Mouse (Mus musculus) T-cell, adult 66 days (primary cell): ENCODE data around the gene Nucb2. TPM values are rescaled to one million over a fixed set of nuclear protein-coding genes. Genes with fewer than 3 reads are reported as not detected.

Source experiments
- total RNA-seq, 2 experiments: library from RNA; stranded (reverse); gene quantifications; 3 replicates in 1 of 2; 4 replicates in 1 of 2; pipeline ENCODE4 v1.2.4; 2023

The Nucb2 gene
- total RNA-seq = 1 to 10 TPM; 5.9 to 7.9 TPM

DNA sequence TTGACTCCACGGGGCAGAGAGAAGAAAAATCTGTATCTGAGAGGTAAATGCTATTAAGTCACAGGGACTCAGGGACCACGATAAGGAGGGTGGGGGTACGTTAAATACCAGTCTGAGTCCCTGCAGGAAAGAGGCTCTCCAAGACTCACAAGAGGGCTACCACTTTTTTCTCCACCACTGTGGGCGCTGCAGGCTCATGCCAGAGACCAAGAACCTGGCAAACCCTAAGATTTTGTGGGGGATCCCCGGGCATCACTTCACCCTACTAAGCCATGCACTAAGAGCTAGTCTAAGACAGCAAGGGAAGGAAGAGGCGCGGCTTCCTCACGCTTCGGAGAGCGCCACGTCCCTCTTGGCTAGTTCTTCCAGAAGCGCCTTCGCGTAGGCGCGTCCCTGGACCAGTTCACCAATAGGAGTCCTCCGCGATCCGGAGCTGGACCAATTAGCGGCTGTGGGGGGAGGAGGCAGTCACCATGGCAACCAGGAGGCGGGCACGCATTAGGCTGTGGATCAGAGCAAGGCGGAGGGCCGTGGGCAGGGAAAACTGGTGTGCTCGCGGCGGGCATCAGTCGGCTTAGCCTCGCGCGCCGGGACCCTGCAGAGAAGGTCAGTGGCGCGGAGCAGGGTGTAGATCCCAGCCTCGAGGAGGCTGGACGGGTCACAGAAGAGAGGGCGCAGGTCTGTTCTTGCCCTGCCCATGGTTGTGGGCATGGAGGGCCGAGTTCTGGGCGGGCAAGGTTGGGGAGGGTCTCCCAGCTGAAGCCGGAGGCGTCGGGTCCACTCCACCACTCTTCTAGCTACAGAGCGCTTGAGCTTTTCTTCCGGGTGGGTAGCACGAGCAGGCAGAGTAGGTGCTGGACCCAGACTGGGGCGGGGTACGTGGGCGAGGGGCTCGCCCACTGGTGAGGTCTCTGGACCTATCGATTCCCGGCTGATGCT is at the start of gene Nucb2:
Nucb2 (plus strand) TSS at position 491 of the 939 bp plus-strand sequence.

Other genes with a start within 250 kb of the Nucb2 start
- 10 to 100 TPM; 10.4 to 18.8 TPM for gene Plekha7, start 196.0 kb upstream of the Nucb2 start, total RNA-seq
- gene Rps13, start 170.2 kb upstream of the Nucb2 start, total RNA-seq = 1,000 to 10,000 TPM; 1,540 TPM
- 10 to 100 TPM; 48.0 to 49.1 TPM for gene Pik3c2a, start 60.9 kb upstream of the Nucb2 start, total RNA-seq